Mouse (Mus musculus) mesoderm, embryonic 11.5 days (tissue): ENCODE results near the gene Dcpp3.
"Not testable (repeated sequence)": the region's sequence is repeated elsewhere in the genome, so short reads cannot be mapped to it uniquely, and the experiment has no call there.

Experiments used
- DNase-seq: peaks from one replicate; pipeline ENCODE4 v3.0.0-alpha.2; 2012; ENCODE audit warnings: low read depth, low spot score

Gene Dcpp3

DNA sequence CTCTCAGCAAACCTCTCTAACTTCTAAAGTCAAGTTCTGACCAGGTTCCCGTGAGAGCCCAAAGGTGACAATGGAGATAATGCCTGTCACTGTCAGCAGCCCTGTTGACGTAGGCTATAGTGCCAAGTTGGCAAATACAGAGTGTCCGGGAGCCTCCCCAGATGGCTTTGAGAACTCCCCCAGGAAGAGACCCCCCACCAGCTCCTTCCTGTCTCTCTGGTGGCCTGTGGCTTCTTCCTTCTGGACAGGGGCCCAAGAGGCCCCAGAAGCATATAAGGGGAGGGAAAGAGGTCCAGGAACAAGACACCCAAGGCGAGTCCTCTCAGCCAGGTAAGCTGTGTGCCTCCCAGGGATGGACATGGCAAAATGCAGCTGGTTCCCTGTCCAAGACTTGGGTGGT, at the start of gene Dcpp3:
Dcpp3 (plus strand) TSS at position 301 of the 400 bp plus-strand sequence.
- not testable (repeated sequence) for DNase-seq

GRCm38 (mm10) chr17:23867756-23868155, 49.5 kb upstream of the Dcpp3 start, which contains the start of gene Prss21:
TSS of gene Prss21 (plus strand) at chr17:23868056.
- no peak for DNase-seq

- DNase-seq = no peak
These were observed 48.7 kb upstream of the Dcpp3 start for GRCm38 (mm10) chr17:23868513-23868912.

GRCm38 (mm10) chr17:23873884-23874856, 43.1 kb upstream of the Dcpp3 start:
- peak; percentile 68 for DNase-seq

GRCm38 (mm10) chr17:23876741-23877140, 40.5 kb upstream of the Dcpp3 start:
- DNase-seq = no peak

- DNase-seq = no peak
These were observed 40.1 kb upstream of the Dcpp3 start for GRCm38 (mm10) chr17:23877166-23877565.

GRCm38 (mm10) chr17:23880576-23880975, 36.7 kb upstream of the Dcpp3 start, which contains the start of the genes Dcpp1 and Dcpp2:
TSS of gene Dcpp1 (plus strand) at chr17:23880876.
TSS of gene Dcpp2 (plus strand) at chr17:23880880.
- not testable (repeated sequence) for DNase-seq

DNA sequence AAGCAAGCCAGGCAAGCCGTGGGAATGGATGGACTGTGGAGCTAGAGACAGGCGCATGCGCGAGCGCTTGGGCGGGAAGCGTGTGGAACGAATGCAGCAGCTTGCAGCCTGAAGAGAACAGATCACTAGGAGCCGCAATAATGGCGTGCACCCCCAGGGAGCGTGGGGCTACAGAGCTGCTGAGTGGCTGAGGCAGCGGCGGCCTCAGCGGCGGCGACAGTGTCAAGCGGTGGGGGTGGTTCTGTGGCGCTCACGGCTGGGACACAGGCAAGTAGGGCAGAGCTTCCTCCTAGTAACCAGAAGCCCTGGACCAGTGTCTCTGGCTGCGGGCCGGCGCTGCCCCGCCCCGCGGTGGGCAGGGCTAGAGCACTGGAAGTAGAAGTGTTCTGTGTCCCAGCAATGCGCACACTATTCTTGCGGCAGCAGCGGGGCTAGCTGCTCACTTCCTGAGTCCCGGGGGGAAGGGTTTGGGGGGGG, 7.3 kb downstream of the Dcpp3 start:
- peak; percentile 94 for DNase-seq

DNA sequence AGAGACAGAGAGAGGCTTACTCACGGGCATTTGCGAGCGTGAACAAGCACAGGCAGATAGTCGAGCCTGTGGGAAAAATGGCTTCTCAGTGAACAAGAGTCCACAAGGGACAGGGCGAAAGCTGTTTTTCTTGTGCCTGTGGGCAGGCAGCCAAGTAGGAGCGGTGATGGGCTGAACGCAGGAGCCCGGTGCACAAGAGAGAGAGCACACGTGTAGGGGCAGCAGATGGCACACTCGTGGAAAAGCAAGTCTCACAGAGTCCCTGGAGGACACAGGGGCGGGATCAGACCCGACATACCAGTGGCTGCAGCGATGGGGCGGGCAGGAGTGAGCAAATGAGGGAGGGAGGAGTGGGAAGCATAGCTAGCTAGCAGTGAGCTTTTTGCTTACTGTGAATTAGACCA, 7.8 kb downstream of the Dcpp3 start:
- peak; percentile 82 for DNase-seq

GRCm38 (mm10) chr17:23931157-23931556, 13.9 kb downstream of the Dcpp3 start:
- DNase-seq = no peak

DNA sequence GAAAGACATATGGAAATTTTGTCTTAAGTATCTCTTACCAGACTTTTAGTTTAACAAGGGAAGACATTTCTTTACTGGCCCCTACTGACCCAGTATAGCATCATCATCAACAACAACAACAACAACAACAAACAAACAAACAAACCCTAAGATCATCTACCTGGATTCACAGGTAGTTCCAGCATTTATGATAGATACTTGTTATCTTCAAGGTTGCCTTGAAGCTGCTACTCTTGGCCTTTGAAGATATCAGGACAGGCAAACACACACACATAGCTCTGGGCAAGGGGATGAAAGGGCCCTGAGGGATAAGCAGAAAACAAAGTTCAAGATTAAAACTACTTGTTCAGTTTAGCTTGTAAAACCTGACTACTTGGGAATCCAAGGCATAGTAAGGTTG, 24.1 kb downstream of the Dcpp3 start, which contains the start of gene Sbp:
Sbp (plus strand) TSS at position 301 of the 400 bp plus-strand sequence.
- no peak for DNase-seq

- not testable (repeated sequence) for DNase-seq
These were observed 30.2 kb downstream of the Dcpp3 start for GRCm38 (mm10) chr17:23947486-23947885.

GRCm38 (mm10) chr17:23949068-23949467, 31.8 kb downstream of the Dcpp3 start:
- DNase-seq = no peak

- not testable (repeated sequence) for DNase-seq
These were observed 33.6 kb downstream of the Dcpp3 start for GRCm38 (mm10) chr17:23950828-23951227.

DNA sequence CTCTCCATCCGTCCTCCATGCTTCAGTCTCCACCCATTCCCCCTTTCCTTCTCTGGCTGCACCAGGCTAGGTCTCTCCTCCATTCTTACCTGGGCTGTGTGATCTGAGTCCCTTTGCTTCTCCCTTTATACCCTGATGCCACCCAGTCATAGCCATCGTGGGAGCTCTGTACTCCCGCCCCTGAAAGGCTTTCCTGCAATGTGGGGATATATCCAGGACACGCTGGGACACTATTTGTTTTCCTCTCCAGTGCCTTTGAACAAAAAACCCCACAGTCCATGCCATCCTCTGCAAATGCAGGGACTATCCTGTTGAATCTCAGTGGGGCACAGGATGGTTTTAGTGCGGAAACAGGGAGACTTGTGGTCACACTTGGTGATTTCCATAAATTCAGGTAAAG, 37.9 kb downstream of the Dcpp3 start, which contains the start of gene Sbpl:
Sbpl (minus strand) TSS at position 101 of the 400 bp plus-strand sequence.
- no peak for DNase-seq

GRCm38 (mm10) chr17:23960084-23960738, 43.0 kb downstream of the Dcpp3 start:
- peak; percentile 93 for DNase-seq

DNA sequence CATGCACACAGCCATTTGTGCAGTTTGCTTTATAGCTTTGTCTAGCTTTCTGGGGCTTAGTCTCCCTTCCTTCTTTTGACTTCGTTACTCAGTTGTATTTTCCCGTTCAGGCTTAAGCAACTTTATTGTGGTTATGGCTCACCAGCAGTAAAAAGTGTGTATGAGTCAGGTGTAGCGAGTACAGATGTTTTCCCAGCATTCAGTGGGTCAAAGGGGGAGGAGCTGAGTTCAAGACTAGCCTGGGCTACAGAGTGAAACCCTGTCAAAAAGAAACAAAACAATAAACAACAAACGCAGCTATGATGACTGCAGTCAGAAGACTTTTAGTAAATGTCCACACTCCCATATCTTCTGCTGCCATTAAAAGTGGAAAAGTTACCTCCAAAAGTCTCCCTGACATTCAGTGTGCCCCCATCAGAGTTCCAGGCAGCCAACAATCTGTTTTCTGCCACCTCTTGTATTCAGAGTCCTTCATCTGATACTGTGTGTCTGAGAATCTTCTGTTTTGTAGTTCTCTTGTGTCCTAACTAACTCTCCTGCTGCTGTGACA, 44.4 kb downstream of the Dcpp3 start:
- no peak for DNase-seq

- DNase-seq = no peak
These were observed 48.7 kb downstream of the Dcpp3 start for GRCm38 (mm10) chr17:23965805-23966425.

DNA sequence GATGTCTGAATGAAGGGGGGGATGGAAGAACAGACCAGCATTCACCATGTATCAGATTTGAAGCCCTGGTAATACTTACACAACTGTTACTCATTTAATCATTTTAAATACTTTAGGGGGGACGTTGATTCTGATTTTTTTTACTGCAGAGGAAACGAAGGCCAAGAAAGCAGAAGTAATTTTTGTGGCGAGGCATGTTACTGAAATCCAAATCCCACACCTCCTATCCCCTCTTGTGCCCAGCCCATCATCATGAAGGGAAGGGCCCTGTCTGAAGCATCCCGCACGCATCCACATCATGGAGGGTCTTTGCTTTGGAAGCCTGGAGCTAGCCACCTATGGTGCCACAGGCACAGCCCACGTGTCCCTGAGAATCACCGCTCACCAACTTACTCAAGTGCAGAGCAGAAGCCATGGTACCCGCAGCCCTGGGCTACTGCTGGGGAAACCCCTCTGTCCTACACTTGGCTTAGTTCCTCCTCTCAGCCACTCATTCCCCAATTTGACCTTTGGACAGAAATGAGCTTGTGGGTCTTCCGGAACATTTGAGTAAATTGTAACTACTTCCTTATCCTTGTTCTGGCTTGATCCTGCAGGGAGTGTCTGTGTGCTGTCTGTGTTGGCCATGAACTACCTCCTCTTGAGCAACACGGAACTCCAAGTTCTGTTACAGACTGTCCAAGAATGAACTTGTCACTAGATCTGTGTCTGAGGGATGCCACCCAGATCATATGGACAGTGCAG, 49.6 kb downstream of the Dcpp3 start:
- no peak for DNase-seq

DNA sequence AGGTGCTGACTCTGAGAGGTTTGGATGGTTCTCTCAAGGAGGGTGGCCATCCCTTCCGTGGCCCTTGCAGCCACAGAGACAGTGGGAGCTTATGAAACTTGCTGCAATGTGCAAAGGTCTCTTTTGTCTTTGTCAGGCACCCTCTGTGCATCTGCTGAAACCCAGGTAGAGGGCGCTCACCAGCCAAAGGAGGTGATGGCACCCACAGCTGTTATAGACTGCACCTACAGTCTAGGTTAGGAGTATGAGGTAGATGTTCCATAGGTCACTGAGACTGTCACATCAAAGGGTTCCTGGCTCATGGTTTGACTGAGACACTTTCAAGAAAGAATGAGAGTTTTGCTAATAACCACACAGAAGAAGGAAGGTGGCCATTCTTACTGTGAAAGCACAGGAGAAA, 51.5 kb downstream of the Dcpp3 start:
- no peak for DNase-seq
